Mouse (Mus musculus): Measurements from ENCODE around the gene Brpf3.
A peak's percentile ranks its signal among the peaks of the same experiment; 100 is the strongest.
"Not testable (repeated sequence)": the region's sequence is repeated elsewhere in the genome, so short reads cannot be mapped to it uniquely, and the experiment has no call there.

Gene Brpf3

DNA sequence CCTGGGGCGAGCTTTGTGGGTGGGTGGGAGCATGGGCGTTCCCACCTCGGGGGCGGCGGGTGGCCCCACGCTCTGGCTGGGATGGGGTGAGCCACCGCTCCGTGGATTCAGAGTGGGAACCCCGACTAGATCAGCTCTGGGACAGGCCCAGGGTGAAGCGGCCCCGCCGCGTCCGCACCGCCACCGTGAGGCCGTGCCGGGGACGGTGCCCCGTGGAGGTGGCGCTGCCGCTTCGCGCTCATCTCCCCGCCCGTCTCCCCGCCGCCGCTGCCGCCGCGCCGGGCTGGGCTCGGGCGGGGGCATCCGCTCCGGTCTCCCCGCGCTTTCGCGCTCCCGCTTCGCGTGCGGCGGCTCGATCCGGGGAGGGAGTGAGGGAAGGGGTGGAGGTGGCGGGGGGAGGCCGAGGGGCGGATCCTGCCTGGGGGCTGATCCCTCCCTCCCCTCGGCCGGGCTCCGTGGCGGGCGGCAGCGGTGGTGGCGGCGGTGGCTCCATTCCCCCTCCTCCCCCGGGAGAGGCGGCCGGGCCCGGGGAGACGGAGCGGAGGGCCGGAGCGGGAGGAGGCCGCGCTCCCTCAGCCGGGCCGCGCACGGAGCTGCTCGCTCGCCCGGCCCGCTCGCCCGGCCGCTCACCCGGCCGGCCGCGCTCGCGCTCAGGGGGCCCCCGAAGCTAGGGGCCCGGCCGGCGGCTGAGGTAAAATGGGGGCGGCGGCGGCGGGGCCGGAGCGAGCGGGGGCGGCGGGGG lies at the start of gene Brpf3:
TSS of gene Brpf3 (plus strand) at position 420 of the 742 bp plus-strand sequence.
- peak; percentile 67 for DNase-seq (ENCODE audit: low spot score in 2 of 2)

GRCm38 (mm10) chr17:28756447-28756846 lies 44.4 kb upstream of the Brpf3 start:
- no peak for DNase-seq (ENCODE audit: low spot score in 2 of 2)

- no peak for DNase-seq (ENCODE audit: low spot score in 2 of 2)
These were observed 43.4 kb upstream of the Brpf3 start for GRCm38 (mm10) chr17:28757470-28757869.

- no peak for DNase-seq (ENCODE audit: low spot score in 2 of 2)
These were observed 40.1 kb upstream of the Brpf3 start for GRCm38 (mm10) chr17:28760736-28761312.

- DNase-seq (ENCODE audit: low spot score in 2 of 2): peak; percentile 73 to 77
These were observed 39.0 kb upstream of the Brpf3 start for GRCm38 (mm10) chr17:28761871-28762270.

GRCm38 (mm10) chr17:28766203-28766602 lies 34.7 kb upstream of the Brpf3 start:
- no peak for DNase-seq (ENCODE audit: low spot score in 2 of 2)

GRCm38 (mm10) chr17:28766781-28767515 lies 33.9 kb upstream of the Brpf3 start:
- no peak for DNase-seq (ENCODE audit: low spot score in 2 of 2)

GRCm38 (mm10) chr17:28769121-28769874 lies 31.6 kb upstream of the Brpf3 start, which contains the start of gene Mapk13:
TSS of gene Mapk13 (plus strand) at chr17:28769297.
- DNase-seq (ENCODE audit: low spot score in 2 of 2): no peak

GRCm38 (mm10) chr17:28769875-28770421 lies 30.9 kb upstream of the Brpf3 start:
- no peak for DNase-seq (ENCODE audit: low spot score in 2 of 2)

DNA sequence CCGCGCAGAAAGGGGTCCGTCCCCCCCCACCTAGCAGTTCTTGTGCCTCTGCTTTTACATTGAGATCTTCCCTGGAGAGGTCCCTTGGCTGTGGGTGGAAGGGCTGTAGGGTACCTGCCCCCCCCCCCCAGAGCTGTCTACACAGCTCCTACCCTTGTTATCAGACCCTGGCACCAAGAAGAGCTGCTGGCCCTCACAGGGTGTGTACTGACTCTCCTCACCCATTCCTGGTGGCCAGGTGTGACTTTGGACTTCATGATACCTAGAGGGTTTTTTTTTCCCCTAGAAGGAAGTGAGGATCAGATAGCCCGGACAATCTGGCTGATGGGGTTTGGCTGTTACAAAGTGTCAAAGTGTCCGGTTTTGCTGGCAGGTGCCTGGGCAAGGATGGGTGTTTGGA lies 29.6 kb upstream of the Brpf3 start:
- DNase-seq (ENCODE audit: low spot score in 2 of 2): no peak

GRCm38 (mm10) chr17:28774303-28774702 lies 26.6 kb upstream of the Brpf3 start:
- DNase-seq (ENCODE audit: low spot score in 2 of 2): not testable (repeated sequence)

- no peak for DNase-seq (ENCODE audit: low spot score in 2 of 2)
These were observed 25.7 kb upstream of the Brpf3 start for GRCm38 (mm10) chr17:28775161-28775560.

DNA sequence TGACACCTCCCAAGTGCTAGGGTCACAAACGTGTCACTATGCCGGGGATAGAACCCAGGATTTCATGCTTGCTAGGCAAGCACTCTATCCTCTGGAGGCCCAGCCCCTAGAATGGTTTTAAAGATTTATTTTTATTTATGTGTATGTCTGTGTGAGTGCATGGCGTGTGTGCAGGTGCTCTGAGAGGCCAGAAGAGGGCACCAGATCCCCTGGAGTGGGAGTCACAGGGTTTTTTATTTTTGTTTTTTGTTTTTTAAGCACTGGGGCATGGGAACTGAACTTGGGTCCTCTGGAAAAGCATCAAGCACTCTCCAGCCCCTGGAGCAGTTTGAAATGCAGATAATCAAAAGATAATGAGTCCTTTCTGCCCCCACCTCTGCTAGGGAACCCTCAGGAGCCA lies 24.1 kb upstream of the Brpf3 start:
- DNase-seq (ENCODE audit: low spot score in 2 of 2): no peak

GRCm38 (mm10) chr17:28777231-28778005 lies 23.5 kb upstream of the Brpf3 start:
- no peak for DNase-seq (ENCODE audit: low spot score in 2 of 2)

- DNase-seq (ENCODE audit: low spot score in 2 of 2): no peak
These were observed 21.2 kb upstream of the Brpf3 start for GRCm38 (mm10) chr17:28779735-28780134.

- no peak for DNase-seq (ENCODE audit: low spot score in 2 of 2)
These were observed 20.1 kb upstream of the Brpf3 start for GRCm38 (mm10) chr17:28780836-28781235.

DNA sequence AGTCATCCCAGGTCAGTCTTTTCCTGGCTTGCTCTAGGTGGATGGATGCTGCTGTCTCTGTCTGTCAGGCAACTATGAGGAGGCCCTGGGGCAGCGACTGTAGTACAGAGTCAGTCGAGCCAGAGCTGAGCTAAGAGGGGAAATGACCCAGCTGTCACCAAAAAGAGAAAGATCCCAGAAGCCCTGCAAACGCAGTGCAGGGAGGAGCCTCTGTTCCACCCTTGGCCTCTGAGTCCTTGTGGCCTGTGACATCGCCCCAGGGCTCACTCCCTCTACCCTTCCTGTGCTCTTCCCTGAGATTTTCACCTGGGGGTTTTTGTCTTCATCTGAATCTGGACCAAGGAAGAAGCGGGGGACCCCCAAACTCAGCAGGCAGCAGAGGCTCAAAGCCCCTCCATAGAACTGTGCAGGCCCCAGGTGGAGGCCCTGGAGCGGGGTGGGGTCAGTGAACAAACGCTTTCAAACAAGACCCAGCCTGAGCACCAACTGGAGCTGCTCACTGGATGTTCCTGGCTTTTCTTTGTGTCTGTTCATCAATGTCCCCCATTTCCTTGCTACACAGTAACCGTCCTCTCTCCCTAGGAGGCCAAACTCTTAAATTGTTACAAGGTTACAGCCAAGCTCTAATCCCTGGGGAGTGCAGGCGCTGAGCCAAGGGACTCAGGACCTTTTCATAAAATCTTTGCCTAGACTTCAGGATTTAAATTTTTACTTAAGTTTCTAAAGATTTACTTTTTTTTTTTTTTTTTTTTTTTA lies 19.4 kb upstream of the Brpf3 start:
- no peak for DNase-seq (ENCODE audit: low spot score in 2 of 2)

GRCm38 (mm10) chr17:28785036-28785435 lies 15.9 kb upstream of the Brpf3 start:
- DNase-seq (ENCODE audit: low spot score in 2 of 2): no peak

DNA sequence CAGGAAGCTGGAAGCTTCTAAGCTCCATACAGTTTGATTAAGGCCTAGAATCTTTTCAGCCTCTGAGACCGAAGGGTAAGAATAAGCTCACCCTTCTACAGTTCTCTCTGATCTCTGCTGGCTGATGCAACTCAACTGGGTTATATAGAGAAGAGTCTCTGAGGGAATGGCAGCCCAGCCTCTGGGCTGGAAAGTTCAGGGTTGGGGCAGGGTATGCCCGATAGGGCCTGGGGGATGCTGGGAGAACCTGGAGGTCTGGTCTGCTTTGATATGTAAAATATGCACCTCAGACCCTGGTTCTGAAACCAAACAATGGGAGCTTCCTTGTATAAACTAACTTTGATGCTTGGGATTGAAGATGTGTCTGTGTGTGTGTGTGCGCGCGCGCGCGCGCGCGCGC lies 13.4 kb upstream of the Brpf3 start:
- DNase-seq (ENCODE audit: low spot score in 2 of 2): no peak

DNA sequence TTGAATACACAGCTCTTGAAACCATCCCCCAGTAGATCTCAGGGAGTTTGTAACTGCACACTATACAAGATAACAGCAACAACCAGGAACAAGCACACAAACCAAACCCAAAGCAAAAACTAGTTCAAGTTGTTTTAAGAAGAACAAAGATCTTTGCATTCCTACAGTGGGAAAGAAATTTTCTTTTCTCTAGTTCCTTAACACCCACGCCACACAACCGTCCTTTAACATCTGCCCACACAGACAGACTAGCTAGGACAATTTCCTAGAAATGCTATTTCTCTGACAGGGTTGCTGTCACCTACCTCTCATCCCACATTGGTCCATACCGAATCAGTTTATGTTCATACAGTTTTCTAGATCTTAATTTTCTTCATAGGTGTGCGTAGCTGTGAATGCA lies 3.9 kb upstream of the Brpf3 start:
- peak; percentile 8 to 20 for DNase-seq (ENCODE audit: low spot score in 2 of 2)
